Mouse (Mus musculus): ENCODE measurements around the gene Oas1g.

- no peak for TF ChIP-seq CTCF (IDR thresholded peaks at IDR 0.05; ENCODE audit: extremely low read depth, insufficient read length, insufficient replicate concordance, low read depth, low read length)
- no peak for TF ChIP-seq POLR2A (IDR thresholded peaks at IDR 0.05; ENCODE audit: low read depth, low read length)
Measured at GRCm38 (mm10) chr5:120890991-120891390, 3.6 kb upstream of the Oas1g start.

All from small intestine, adult 2 months (tissue).